Mouse (Mus musculus): ENCODE results near the gene Ccdc13. TPM values are rescaled to one million over a fixed set of nuclear protein-coding genes. Genes with fewer than 3 reads are reported as not detected.

The Ccdc13 gene
- total RNA-seq, 1 experiment from 2014 or later = not detected

DNA sequence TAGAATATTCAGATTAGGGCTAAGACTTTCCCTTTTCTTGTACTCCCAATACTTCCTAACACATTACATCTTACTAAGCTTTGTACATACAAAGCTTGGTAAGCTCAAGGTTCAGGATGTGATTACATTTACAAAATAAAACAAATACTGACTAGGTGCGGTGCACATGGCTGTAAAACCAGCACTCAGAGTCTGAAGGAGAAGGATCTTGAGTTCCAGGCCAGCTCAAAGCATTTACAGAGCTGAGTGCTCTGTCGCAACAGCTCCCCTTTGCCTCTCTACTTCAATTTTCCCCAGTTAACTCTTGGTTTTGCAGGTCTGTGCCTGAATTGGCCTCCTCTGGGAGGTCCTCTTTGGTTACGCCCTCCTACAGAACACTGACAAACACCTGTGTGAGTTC is 15.0 kb upstream of the Ccdc13 start:
- no peak for ATAC-seq (ENCODE audit: extremely low read depth, insufficient number of reproducible peaks, low FRiP score, poor library complexity, severe bottlenecking)

DNA sequence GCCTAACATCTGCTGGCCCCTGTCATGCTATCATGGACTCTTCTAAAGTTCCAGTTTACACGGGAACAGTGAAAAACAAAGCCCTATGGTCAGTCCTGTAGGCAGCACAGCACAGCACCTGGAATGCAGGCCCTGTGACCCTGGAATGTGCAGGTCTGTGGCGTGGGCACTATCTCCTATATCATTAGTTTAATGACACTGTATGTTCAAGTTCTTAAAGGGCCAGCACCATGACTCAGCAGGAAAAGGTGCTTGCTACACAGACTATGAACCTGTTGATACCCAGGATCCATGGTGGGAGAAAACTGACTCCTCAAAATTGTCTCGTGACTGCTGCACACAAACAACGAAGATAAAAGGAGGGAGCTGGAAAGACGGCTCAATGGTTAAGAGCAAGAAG is 8.6 kb upstream of the Ccdc13 start:
- no peak for ATAC-seq (ENCODE audit: extremely low read depth, insufficient number of reproducible peaks, low FRiP score, poor library complexity, severe bottlenecking)

DNA sequence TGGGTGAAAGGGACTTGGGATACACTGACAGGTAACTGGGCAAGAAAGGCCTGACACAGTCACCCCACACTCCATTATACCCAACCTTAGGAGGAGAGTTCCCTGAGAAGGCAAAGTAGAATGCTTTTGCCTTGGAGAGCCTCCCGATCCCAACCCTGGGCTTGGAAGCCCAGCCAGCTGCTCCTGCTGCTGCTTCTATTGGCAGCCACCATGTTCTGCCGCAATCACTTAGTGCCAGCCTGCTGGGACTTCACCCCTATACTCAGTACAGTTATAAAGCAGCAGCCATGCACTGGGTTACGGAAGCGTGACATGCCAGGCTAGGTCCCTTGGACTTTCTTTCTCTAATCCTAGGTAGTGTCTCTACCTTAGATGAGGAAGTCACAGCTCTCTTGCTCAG is 7.9 kb upstream of the Ccdc13 start:
- ATAC-seq (ENCODE audit: extremely low read depth, insufficient number of reproducible peaks, low FRiP score, poor library complexity, severe bottlenecking) = no peak

DNA sequence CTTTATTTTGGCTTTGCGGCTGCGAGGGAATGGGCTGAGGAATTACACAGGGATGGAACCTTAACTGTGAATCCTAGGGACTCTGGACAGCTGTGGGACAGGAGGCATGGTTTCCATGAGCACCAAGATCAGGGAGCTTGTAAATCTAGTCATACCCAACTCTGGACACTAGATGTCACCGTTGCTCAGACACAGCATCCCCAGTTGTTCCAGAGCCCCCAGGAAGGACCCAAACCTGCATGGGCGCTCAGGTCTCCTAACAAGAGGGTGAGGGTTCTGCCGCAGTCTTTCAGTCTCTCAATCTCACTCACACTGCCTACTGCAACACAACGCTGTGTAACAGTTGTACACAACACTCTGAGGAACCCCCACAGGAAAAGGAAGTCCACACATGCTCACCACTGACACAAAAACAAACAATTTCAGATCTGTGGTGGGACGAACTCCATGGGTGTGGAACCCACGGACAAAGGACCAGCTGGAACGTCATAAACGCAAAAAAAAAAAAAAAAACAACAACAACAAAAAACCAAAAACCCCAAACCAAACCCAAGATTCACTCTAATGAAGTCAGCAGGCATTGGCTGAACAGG is 7.4 kb upstream of the Ccdc13 start:
- peak; percentile 69 for ATAC-seq (ENCODE audit: extremely low read depth, insufficient number of reproducible peaks, low FRiP score, poor library complexity, severe bottlenecking)

DNA sequence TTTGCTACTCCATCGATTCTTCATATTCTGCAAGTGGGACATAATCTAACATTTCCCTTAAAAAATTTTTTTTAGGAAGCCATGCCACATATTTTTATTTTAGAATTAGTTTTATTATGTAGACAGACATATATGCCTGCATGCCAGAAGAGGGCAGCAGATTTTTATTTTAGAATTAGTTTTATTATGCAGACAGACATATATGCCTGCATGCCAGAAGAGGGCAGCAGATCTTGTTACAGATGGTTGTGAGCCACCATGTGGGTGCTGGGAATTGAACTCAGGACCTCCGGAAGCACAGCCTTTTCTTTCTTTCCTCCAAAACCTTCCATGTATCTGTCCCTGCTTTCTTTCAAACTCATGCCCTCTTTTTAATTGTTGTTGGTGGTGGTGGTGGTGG is 3.7 kb upstream of the Ccdc13 start:
- no peak for ATAC-seq (ENCODE audit: extremely low read depth, insufficient number of reproducible peaks, low FRiP score, poor library complexity, severe bottlenecking)

DNA sequence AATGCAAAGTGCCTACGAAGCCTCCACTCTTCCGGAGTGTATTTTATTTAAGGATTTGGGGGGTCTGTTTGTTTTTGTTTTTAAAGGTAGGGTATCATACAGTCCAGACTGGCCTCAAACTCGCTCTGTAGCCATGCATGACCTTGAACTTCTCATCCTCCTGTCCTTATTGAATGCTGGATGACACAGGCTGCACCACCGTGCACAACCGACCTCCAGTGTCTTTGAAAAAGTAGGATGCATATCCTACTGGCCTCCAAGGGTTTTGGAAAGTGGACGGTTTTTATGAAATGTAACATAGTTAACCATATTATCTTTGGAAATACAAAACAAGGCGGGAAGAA is 333 bp upstream of the Ccdc13 start:
- no peak for ATAC-seq (ENCODE audit: extremely low read depth, insufficient number of reproducible peaks, low FRiP score, poor library complexity, severe bottlenecking)

DNA sequence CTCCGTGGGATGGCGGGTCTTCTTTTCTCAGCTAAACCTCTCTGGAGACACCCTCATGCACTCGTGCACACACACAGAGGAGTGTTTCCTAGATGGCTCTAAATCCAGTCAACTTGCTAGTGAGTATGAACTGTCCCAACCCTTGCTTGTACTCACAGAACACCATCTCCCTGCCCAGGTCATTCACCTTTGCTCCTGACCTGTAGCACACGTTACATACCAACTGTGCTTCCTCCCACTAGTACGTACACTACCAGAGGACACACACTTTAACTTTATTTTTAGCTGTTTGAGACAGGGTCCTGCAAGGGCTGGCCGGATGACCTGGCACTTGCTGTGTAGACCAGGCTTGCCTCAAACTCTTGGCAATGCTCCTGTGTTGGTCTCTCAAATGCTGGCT is 1.3 kb downstream of the Ccdc13 start:
- ATAC-seq (ENCODE audit: extremely low read depth, insufficient number of reproducible peaks, low FRiP score, poor library complexity, severe bottlenecking) = no peak

DNA sequence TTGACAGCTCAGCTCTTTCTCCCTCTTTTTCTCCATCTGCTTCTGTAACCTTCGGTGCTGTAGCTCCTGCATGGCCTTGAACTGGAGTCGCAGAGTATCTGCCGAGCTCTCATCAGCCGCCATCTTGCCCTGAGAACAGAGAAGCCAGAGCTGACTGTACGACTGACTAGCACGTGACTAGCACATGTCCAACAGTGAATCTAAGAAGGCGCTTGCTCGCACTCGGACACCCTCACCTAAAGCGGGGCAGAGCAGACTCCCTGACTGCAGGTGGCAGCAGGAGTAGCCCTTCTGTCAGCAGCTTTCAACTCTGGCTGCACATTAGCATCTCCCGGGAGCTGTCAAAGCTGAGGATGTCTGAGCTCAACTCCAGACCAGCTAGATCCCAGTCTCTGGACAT is 5.4 kb downstream of the Ccdc13 start:
- no peak for ATAC-seq (ENCODE audit: extremely low read depth, insufficient number of reproducible peaks, low FRiP score, poor library complexity, severe bottlenecking)

DNA sequence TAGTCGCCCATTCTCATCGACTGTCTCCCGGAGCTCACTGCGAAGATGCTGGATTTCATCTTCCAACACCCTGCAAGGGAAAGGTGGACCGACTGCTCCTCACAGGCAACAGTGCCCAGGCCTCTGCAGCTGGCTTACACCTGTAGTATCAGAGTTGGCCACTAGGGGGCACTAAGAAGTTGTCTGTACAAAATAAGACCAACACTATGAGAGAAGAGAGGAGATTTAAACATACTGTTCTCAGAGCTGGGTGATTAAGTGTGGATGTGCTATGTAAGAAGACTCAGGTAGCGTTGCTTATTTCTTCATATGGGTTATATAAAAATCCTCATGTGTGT is 8.3 kb downstream of the Ccdc13 start:
- peak; percentile 58; the same call in 1 of the 2 replicates for ATAC-seq (ENCODE audit: extremely low read depth, insufficient number of reproducible peaks, low FRiP score, poor library complexity, severe bottlenecking)

DNA sequence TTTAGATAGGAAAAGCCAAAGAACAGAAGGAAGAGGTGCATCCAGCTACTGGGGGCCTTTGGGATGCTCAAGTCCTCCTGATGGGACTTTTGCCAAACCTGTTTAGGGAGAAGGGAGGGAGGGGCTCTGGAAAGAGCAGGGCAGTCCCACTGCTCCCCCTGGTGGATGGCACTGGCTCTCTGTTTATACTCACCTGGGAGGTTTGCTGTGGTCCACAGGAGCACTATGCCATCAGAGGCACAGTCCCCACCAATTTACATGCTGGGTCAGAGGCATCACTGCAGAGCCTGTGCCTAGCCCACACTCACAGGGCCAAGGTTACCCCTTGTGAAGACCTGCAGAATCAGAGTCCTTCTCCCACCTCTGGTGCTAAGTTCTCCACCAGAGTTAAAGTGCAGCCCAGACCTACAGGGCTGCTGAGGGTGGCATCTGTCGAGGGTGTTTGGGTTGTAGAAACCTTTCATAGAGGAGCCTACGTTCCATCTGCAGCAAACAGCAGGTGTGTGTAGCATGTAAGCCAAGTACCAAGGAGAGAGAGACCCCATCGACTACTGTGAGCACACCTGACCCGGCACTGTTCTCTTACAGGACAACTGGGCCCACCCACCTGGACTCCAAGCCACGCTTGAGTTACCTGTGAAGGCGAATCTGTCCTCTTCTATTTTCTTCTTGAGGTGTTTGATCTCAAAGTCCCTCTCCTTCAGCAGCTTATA is 8.9 kb downstream of the Ccdc13 start:
- no peak for ATAC-seq (ENCODE audit: extremely low read depth, insufficient number of reproducible peaks, low FRiP score, poor library complexity, severe bottlenecking)

DNA sequence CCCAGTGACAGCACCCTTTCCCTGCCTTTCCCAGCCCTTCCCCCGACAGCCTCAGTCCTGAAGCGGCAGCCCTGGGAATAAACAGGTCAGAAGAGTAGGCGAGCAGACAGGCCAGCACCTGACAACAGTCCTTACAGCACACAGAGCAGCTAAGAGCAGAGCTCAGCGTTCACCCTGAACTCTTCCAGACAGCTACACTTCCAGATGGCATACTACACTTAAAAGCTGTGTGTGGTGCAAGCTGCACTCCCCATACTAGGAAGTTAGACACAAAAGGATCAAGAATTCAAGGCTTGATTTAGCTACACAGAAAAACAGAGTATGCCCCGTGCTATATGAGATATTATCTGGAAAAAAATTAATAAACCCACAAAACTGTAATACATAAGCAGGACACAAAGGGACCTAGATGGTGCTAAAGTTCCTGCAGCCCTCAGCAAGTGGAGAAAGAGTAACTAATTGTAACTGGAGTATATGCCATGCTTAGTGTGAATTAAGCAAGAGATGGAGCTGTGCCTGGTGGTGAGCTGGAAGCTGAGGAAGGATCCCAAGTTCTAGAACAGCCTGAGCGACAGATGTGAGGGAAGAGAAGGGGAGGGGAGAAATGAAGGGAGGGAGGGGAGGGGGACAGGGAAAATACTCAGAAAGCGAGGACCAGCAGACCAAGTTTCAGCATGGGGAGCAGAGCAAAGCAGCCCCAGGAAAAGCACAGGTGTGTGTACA is 9.8 kb downstream of the Ccdc13 start:
- ATAC-seq (ENCODE audit: extremely low read depth, insufficient number of reproducible peaks, low FRiP score, poor library complexity, severe bottlenecking) = no peak

DNA sequence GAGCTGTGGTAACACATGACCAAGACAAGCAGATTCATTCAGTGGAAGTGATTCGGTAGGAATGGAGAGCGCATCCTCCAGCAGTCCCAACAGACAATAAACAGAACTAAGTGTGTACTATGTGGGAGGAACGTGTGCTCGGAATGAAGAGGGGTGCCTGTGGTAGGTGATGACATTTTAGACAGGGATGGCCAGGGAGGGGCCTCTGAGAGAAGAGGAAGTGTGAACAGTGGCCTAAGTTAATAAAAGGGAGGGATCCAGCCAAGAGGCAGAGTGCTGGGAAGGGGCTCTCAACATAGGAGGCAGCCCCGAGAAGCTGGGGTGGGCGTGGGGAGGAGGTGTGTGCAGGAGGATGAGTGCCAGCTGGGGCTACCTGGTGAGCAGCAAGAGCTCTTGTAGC is 10.9 kb downstream of the Ccdc13 start:
- ATAC-seq (ENCODE audit: extremely low read depth, insufficient number of reproducible peaks, low FRiP score, poor library complexity, severe bottlenecking) = no peak

DNA sequence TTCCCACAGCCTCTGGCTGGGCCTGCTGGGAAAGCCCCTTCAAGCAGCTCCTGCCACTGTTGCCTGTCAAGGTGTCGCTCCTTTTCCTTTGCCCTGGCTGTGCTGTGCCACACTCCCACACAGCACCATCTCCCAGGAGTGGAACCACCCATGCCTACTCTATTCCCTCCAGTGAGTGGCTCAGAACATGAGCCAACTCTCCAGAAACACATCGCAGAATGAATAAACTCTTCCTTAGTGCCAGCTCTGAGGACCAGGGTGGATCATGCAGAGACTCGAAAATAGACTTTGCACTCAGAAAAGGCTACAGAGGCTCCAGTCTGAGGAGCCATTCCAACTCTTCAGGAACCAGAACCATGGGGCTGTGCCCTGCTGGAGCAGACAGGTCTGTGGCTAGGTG is 12.9 kb downstream of the Ccdc13 start:
- no peak for ATAC-seq (ENCODE audit: extremely low read depth, insufficient number of reproducible peaks, low FRiP score, poor library complexity, severe bottlenecking)

DNA sequence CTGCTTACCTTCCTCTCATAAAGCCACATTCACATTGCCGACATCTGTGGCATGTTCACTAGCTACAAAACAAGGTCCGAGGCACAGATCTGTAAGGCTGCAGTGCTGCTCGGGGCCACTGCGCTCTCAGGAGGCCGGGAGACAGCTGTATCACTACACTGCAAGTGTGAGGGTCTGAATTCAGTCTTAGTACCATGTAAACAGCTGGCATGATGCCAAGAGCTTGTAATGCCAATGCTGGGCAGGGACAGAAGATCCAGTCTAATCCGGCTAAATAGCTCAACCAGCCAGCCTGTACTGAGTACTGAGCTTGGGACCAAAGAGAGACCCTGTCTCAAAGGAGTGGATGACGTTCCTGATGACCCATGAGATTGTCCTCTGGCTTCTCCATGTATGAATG is 15.3 kb downstream of the Ccdc13 start:
- ATAC-seq (ENCODE audit: extremely low read depth, insufficient number of reproducible peaks, low FRiP score, poor library complexity, severe bottlenecking) = no peak

DNA sequence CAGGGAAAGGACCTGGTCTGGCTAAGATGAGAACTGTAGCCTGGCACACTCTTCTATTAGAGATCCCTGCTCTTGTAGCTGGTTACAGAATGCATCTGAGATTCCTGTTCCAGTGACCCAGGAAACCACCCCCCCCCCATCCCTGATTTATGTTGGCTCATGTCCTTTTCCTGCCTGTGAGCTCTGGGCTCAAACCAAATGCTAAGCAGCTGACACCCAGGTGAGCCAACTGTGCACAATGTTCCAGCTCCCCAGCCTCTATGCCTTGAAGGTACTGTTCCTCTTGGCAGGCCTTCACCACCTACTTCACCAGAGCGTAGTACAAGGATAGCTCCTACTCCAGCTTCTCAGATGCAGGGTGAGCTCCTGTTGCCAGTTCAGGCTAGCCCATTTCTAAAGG is 16.2 kb downstream of the Ccdc13 start:
- ATAC-seq (ENCODE audit: extremely low read depth, insufficient number of reproducible peaks, low FRiP score, poor library complexity, severe bottlenecking) = no peak

DNA sequence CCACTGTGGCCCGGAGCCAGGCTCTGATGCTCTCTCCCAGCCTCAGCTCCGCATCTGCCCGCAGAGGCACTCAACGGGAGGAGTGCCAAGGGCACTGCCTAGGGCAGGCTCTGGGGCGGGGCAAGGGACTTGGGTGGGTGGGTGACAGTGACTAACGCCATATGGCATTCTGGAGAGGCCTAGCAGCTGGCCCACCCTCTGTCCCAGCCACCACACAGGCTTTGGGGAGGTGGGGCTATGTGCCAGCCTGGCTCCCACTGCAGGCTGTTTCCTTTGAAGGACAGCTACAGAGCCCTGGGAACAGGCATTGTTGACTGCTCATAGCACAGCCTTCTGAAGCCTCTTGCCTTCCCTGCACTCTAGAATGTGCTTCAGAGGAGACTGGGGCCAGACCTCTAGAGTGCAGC is 16.7 kb downstream of the Ccdc13 start:
- no peak for ATAC-seq (ENCODE audit: extremely low read depth, insufficient number of reproducible peaks, low FRiP score, poor library complexity, severe bottlenecking)

DNA sequence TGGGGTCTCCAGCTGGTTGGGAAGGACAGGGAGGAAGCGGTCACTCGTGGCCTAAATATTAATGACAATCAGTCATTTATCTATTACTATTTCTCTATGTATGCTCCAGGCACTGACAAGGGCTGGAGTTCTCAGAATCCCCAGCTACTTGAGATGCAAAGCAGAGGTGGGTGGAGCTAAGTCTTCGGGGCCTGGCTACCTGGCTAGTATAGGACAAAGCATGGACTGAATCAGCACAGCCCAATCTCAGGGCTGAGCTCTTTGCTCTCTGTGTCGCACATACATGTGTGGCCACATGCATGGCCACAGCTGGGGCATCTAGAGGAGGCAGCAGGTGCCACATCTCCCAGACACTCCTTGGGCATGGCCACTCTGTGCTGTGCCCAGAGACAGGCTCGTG is 18.5 kb downstream of the Ccdc13 start:
- ATAC-seq (ENCODE audit: extremely low read depth, insufficient number of reproducible peaks, low FRiP score, poor library complexity, severe bottlenecking) = no peak

DNA sequence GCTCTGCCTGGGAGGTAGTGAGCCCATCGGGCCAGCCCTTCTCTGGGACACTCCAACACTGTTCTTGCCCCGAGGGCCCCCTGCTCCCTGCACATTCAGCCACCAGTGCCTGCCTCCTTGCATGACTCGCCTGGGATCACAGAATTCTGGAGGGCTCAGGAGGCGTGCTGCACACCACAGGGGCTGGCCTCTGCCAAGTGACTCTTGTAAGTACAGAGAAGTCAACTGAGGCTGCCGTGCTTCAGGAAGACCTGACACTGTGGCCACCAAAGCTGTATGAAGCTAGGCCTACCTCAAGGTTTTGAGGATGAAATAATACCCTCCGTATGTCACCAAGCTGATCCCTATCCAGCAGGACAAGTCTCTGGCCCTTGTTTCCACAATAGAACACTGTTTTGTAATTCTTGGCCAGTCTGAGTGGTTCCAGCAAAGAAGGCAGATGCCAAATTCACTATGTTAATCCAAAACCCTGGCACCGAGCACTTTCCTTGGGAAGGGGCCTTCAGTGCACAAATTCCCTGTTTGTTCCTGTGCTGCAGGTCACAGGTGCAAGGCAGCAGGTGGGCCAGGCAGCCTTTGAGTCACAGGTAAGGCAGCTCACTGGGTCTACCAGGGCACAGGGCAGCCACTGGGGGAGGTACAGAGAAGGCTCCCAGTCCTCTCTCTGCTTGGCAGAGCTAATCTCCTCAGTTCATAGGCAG is 19.3 kb downstream of the Ccdc13 start:
- ATAC-seq (ENCODE audit: extremely low read depth, insufficient number of reproducible peaks, low FRiP score, poor library complexity, severe bottlenecking) = no peak

DNA sequence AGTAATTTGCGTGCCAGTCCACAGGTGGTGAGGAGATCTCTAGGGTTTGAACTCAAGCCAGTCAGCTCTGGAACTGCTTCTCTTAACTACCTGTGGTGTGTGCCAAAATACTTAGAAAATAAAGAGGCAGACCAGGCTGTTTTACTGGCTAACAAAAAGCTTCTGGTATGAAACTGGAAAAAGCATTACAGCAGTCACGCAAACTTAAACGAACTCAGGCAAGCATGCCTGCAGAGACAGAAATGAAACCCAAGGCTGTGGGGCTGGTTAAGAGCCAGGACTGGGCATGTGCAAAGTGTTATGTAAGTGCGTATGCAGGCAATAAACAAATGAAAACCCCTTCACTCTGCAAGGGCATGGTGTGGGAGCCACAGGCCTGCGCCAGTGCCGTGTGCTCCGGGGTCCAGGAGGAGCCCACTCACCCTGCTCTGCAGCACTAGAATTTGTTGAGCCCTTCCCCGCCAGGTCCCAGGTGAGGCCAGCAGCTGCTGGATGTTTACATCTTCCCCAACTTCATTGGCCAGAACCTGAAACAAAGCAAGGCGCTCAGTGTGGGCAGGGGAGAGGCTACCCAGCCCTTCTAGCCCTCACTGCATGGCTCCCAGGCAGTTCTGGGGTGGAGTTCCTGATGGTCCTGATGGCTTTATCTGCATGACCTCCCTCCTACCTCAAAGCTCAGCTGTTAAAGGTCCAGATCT is 20.0 kb downstream of the Ccdc13 start:
- no peak for ATAC-seq (ENCODE audit: extremely low read depth, insufficient number of reproducible peaks, low FRiP score, poor library complexity, severe bottlenecking)
